Mouse (Mus musculus) C2C12 (cell line): ENCODE data around the gene Mybphl. TPM values are rescaled to one million over a fixed set of nuclear protein-coding genes. Genes with fewer than 3 reads are reported as not detected.

Experiments used
- H3K27me3 ChIP-seq: one replicate; pipeline ENCODE4 v1.6.1; 2011; ENCODE audit not compliant: control insufficient read depth, insufficient read depth, insufficient read length
- H3K36me3 ChIP-seq: one replicate; pipeline ENCODE4 v1.6.1; 2011; ENCODE audit not compliant: control insufficient read depth, insufficient read depth
- H3K4me3 ChIP-seq: one replicate; pipeline ENCODE4 v1.5.1; 2011; ENCODE audit warnings: mild to moderate bottlenecking, control low read depth; ENCODE audit not compliant: poor library complexity, insufficient read depth, severe bottlenecking
- H3K79me2 ChIP-seq: one replicate; pipeline ENCODE4 v1.6.1; 2011; ENCODE audit not compliant: control insufficient read depth, insufficient read depth
- H3K79me3 ChIP-seq: one replicate; pipeline ENCODE4 v1.6.1; 2011; ENCODE audit warnings: low read depth, control low read depth
- H3ac ChIP-seq: one replicate; pipeline ENCODE3; 2011; ENCODE audit warnings: low read depth; ENCODE audit not compliant: control insufficient read depth, insufficient read length
- CEBPB ChIP-seq: IDR thresholded peaks from one replicate; pipeline ENCODE4 v1.6.1; 2011; ENCODE audit warnings: low read depth, mild to moderate bottlenecking, control low read depth, moderate library complexity
- CTCF ChIP-seq: IDR thresholded peaks from one replicate; pipeline ENCODE4 v1.5.1; 2011; ENCODE audit not compliant: control insufficient read depth, insufficient read depth, insufficient read length
- FOSL1 ChIP-seq: IDR thresholded peaks from one replicate; pipeline ENCODE4 v1.8.0; 2011; ENCODE audit warnings: mild to moderate bottlenecking, low read length; ENCODE audit not compliant: poor library complexity, insufficient read depth, severe bottlenecking
- MAX ChIP-seq: IDR thresholded peaks from one replicate; pipeline ENCODE4 v1.6.1; 2011; ENCODE audit warnings: mild to moderate bottlenecking, control low read depth
- MYOD1 ChIP-seq: IDR thresholded peaks from one replicate; pipeline ENCODE4 v1.6.1; 2011; ENCODE audit warnings: low read depth; ENCODE audit not compliant: control insufficient read depth, insufficient read length
- MYOG ChIP-seq: IDR thresholded peaks from one replicate; pipeline ENCODE4 v1.6.1; 2011; ENCODE audit not compliant: control insufficient read depth, insufficient read length; ENCODE audit errors: extremely low read depth
- USF1 ChIP-seq: IDR thresholded peaks from one replicate; pipeline ENCODE4 v1.6.1; 2011; ENCODE audit warnings: low read depth, mild to moderate bottlenecking, control low read depth, moderate library complexity
- polyA plus RNA-seq: library from polyadenylated mRNA; unstranded; fragments of >200 nt; fragmentation: generic; extraction: Trizol; gene quantifications from one replicate; pipeline ENCODE4 v1.2.1, GENCODE M21; 2012; ENCODE audit warnings: missing spikeins

Gene Mybphl
- polyA plus RNA-seq, 1 experiment = not detected

- H3K27me3 ChIP-seq = peaks cover 46% of the 10 kb centered on the region
- no peak for TF ChIP-seq FOSL1
- no peak for TF ChIP-seq MYOD1
- TF ChIP-seq MYOG = no peak
- no peak for TF ChIP-seq CTCF
- TF ChIP-seq CEBPB = no peak
- no peak for TF ChIP-seq USF1
- TF ChIP-seq MAX = no peak
- H3K36me3 ChIP-seq = no peaks in the 10 kb centered on the region
- H3K79me3 ChIP-seq = no peaks in the 10 kb centered on the region
- H3ac ChIP-seq = no peak overlapping the region
- no peaks in the 10 kb centered on the region for H3K79me2 ChIP-seq
- H3K4me3 ChIP-seq = no peak overlapping the region
Observed at GRCm38 (mm10) chr3:108341040-108341439, 23.7 kb upstream of the Mybphl start.

- no peak for TF ChIP-seq FOSL1
- no peak for TF ChIP-seq MYOG
- TF ChIP-seq MYOD1 = no peak
- TF ChIP-seq MAX = no peak
- no peak for TF ChIP-seq USF1
- TF ChIP-seq CEBPB = no peak
- no peak for TF ChIP-seq CTCF
- Histone ChIP-seq H3ac (no peak overlapping the region), H3K4me3 (no peak overlapping the region), H3K36me3 (no peaks in the 10 kb centered on the region), H3K27me3 (peaks cover 45% of the 10 kb centered on the region), H3K79me2 (no peaks in the 10 kb centered on the region), H3K79me3 (no peaks in the 10 kb centered on the region)
Observed at GRCm38 (mm10) chr3:108342185-108342584, 22.5 kb upstream of the Mybphl start.

- H3K36me3 ChIP-seq = no peaks in the 10 kb centered on the region
- H3K27me3 ChIP-seq = peaks cover 53% of the 10 kb centered on the region
- TF ChIP-seq MYOG (no peak), USF1 (no peak), CEBPB (no peak), CTCF (no peak), MYOD1 (no peak), MAX (no peak)
- H3ac ChIP-seq = no peak overlapping the region
- no peak overlapping the region for H3K4me3 ChIP-seq
- H3K79me2 ChIP-seq = no peaks in the 10 kb centered on the region
- no peaks in the 10 kb centered on the region for H3K79me3 ChIP-seq
Observed at GRCm38 (mm10) chr3:108345855-108346254, 18.9 kb upstream of the Mybphl start.

GRCm38 (mm10) chr3:108348376-108348775, 16.3 kb upstream of the Mybphl start:
- Histone ChIP-seq H3K4me3 (no peak overlapping the region), H3ac (no peak overlapping the region), H3K36me3 (no peaks in the 10 kb centered on the region), H3K27me3 (peaks cover 45% of the 10 kb centered on the region), H3K79me2 (no peaks in the 10 kb centered on the region), H3K79me3 (no peaks in the 10 kb centered on the region)
- TF ChIP-seq MYOG (no peak), CEBPB (no peak), USF1 (no peak), FOSL1 (no peak), CTCF (no peak), MYOD1 (no peak)

- Histone ChIP-seq H3K79me2 (no peaks in the 10 kb centered on the region), H3ac (no peak overlapping the region), H3K79me3 (no peaks in the 10 kb centered on the region), H3K27me3 (peaks cover 76% of the 10 kb centered on the region), H3K4me3 (no peak overlapping the region), H3K36me3 (no peaks in the 10 kb centered on the region)
- no peak for TF ChIP-seq MAX
Observed at GRCm38 (mm10) chr3:108355245-108355644, 9.5 kb upstream of the Mybphl start.

- Histone ChIP-seq H3K27me3 (peaks cover 74% of the 10 kb centered on the region), H3K4me3 (no peak overlapping the region), H3K36me3 (no peaks in the 10 kb centered on the region), H3ac (no peak overlapping the region), H3K79me3 (no peaks in the 10 kb centered on the region), H3K79me2 (no peaks in the 10 kb centered on the region)
- TF ChIP-seq MYOG = no peak
- TF ChIP-seq FOSL1 = no peak
- no peak for TF ChIP-seq USF1
- no peak for TF ChIP-seq CTCF
- no peak for TF ChIP-seq MAX
- TF ChIP-seq MYOD1 = no peak
- TF ChIP-seq CEBPB = no peak
Observed at GRCm38 (mm10) chr3:108357051-108357450, 7.7 kb upstream of the Mybphl start.

GRCm38 (mm10) chr3:108358445-108358844, 6.3 kb upstream of the Mybphl start:
- Histone ChIP-seq H3K79me2 (no peaks in the 10 kb centered on the region), H3K79me3 (no peaks in the 10 kb centered on the region)
- TF ChIP-seq MAX (no peak), CEBPB (no peak), FOSL1 (no peak), MYOD1 (no peak), MYOG (no peak), USF1 (no peak), CTCF (no peak)

More at GRCm38 (mm10) chr3:108358445-108358844, 6.3 kb upstream of the Mybphl start:
- H3K4me3 ChIP-seq = no peak overlapping the region
- H3ac ChIP-seq = no peak overlapping the region
- peaks cover 73% of the 10 kb centered on the region for H3K27me3 ChIP-seq
- H3K36me3 ChIP-seq = no peaks in the 10 kb centered on the region
